Mouse (Mus musculus) liver, embryonic 16.5 days (tissue): Measurements from ENCODE around the gene Kcnip1. TPM values are rescaled to one million over a fixed set of nuclear protein-coding genes. Genes with fewer than 3 reads are reported as not detected.

ENCODE experiments used
- ATAC-seq: fragments of 200-750 bp; cut with Nextera tagmentation; 2 replicates; pipeline ENCODE4 v1.8.0; 2017; ENCODE audit warnings: low read depth, mild to moderate bottlenecking, moderate number of reproducible peaks, moderate library complexity
- H3K27ac ChIP-seq: fragments of 300-500 bp; sonication (generic); 2 replicates; pipeline ENCODE4 v1.5.1; 2014; ENCODE audit warnings: mild to moderate bottlenecking, low read length
- H3K27me3 ChIP-seq: fragments of 300-500 bp; sonication (generic); 2 replicates; pipeline ENCODE4 v1.6.1; 2014; ENCODE audit warnings: low read depth, low read length, mixed read lengths; ENCODE audit not compliant: control insufficient read depth, insufficient read depth
- H3K36me3 ChIP-seq: fragments of 300-500 bp; sonication (generic); 2 replicates; pipeline ENCODE4 v1.6.1; 2014; ENCODE audit warnings: mild to moderate bottlenecking; ENCODE audit not compliant: control insufficient read depth, insufficient read depth
- H3K4me1 ChIP-seq: fragments of 300-500 bp; sonication (generic); 2 replicates; pipeline ENCODE4 v1.6.1; 2014; ENCODE audit warnings: low read depth, low read length, mixed read lengths; ENCODE audit not compliant: control insufficient read depth
- H3K4me2 ChIP-seq: fragments of 300-500 bp; sonication (generic); 2 replicates; pipeline ENCODE4 v1.6.1; 2014; ENCODE audit warnings: low read depth, low read length, mixed read lengths
- H3K4me3 ChIP-seq: fragments of 300-500 bp; sonication (generic); 2 replicates; pipeline ENCODE4 v1.5.1; 2014; ENCODE audit warnings: low read depth, mild to moderate bottlenecking, low read length
- H3K9ac ChIP-seq: fragments of 300-500 bp; sonication (generic); 2 replicates; pipeline ENCODE4 v1.6.1; 2014; ENCODE audit warnings: low read depth, low read length
- H3K9me3 ChIP-seq: fragments of 300-500 bp; sonication (generic); replicated peaks from 2 replicates; pipeline ENCODE4 v1.6.1; 2016; ENCODE audit warnings: low read length; ENCODE audit not compliant: control insufficient read depth
- WGBS: fragments of 180-500 bp; shearing (Covaris S2); extraction: QIAGEN DNeasy Blood & Tissue Kit; methylation state at CpG from one replicate; pipeline ENCODE4 v1.1.7; 2014; ENCODE audit not compliant: insufficient replicate concordance; 5-methylcytosine and 5-hydroxymethylcytosine counted together
- polyA plus RNA-seq: library from polyadenylated mRNA; unstranded; fragments of >200 nt; fragmentation: Nextera tagmentation; extraction: Ambion mirVana; gene quantifications from 2 replicates; pipeline ENCODE4 v1.2.1, GENCODE M21; 2015

Kcnip1 gene
- polyA plus RNA-seq, 1 experiment from 2014 or later: 0.35 TPM

DNA sequence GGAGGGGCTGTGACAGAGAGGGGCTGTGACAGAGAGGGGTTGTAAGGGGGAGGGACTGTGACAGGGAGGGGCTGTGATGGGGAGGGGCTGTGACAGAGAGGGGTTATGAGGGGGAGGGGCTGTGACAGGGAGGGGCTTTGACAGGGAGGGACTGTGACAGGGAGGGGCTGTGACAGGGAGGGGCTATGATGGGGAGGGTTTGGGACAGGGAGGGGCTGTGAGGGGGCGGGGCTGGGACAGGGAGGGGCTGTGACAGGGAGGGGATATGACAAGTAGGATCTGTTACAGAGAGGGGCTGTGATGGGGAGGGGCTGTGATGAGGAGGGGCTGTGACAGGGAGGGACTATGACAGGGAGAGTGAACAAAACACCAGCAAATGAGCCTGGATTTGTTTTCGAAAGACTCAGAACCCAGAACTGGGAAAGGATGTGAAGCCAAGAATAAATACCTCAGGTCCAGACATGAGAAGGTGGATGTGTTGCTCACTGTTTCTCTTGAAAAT is 290.9 kb downstream of the Kcnip1 start:
- no peaks in the 10 kb centered on the region for H3K4me1 ChIP-seq
- H3K27me3 ChIP-seq: no peaks in the 10 kb centered on the region
- no peaks in the 10 kb centered on the region for H3K9me3 ChIP-seq
- WGBS: 50% methylated on average over 2 of the region's 2 CpGs
- H3K4me3 ChIP-seq: no peak overlapping the region
- no peaks in the 10 kb centered on the region for H3K36me3 ChIP-seq
- ATAC-seq: no peak
- H3K4me2 ChIP-seq: no peak overlapping the region
- no peak overlapping the region for H3K9ac ChIP-seq
- no peak overlapping the region for H3K27ac ChIP-seq

DNA sequence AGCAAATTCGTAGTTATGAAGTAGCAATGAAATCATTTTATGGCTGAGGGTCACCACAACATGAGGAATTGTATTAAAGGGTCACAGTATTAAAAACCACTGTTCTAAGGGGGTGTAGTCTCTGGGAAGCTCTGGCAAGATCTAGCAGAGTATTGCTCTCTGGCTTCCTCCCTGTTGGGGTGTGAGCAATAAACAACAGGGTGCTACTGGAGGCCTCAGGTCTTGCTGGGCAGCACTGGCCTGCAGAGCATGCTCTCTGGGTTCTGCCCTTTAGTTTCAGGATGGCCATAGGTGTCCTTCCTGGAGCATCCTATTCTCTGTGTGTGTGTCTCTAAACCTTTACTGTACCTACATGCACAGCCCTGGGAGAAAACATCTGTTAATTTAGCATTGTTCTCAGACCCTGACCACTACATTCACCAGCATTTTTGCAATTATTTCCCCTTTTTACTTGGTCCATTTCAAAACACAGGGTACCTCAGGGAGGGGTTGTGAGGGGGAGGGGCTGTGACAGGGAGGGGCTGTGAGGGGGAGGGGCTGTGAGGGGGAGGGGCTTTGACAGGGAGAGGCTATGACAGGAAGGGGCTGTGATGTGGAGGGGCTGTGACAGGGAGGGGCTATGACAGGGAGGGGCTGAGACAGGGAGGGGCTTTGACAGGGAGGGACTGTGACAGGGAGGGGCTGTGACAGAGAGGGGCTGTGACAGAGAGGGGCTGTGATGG is 291.6 kb downstream of the Kcnip1 start:
- Histone ChIP-seq H3K36me3 (no peaks in the 10 kb centered on the region), H3K4me1 (no peaks in the 10 kb centered on the region), H3K9ac (no peak overlapping the region), H3K27me3 (no peaks in the 10 kb centered on the region), H3K4me3 (no peak overlapping the region), H3K4me2 (no peak overlapping the region), H3K27ac (no peak overlapping the region), H3K9me3 (no peaks in the 10 kb centered on the region)
- WGBS: 47% methylated on average over 1 of the region's 1 CpGs
- no peak for ATAC-seq

DNA sequence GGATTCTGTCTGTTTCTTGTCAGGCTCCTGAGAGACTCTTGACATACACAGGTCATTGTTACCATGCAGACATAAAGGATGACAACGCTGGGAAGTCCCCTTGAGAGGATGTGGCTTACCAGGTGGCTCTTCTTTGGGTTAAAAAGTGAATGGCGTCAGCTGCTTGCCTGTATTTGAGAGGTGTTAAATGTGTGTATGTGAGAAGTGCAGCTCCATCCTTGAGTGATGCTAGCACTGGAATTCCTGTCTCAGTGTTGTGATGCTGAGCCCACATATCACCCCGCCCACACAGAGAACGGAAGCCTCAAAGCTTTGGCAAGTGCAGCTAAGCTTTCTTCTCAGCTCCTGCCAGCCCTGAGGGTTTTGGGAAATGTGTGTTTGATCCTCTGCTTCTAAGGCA is 292.2 kb downstream of the Kcnip1 start:
- Histone ChIP-seq H3K9ac (no peak overlapping the region), H3K27me3 (no peaks in the 10 kb centered on the region), H3K4me3 (no peak overlapping the region), H3K4me1 (no peaks in the 10 kb centered on the region), H3K27ac (no peak overlapping the region), H3K9me3 (no peaks in the 10 kb centered on the region), H3K4me2 (no peak overlapping the region), H3K36me3 (no peaks in the 10 kb centered on the region)
- 43% methylated on average over 4 of the region's 4 CpGs for WGBS
- ATAC-seq: no peak

DNA sequence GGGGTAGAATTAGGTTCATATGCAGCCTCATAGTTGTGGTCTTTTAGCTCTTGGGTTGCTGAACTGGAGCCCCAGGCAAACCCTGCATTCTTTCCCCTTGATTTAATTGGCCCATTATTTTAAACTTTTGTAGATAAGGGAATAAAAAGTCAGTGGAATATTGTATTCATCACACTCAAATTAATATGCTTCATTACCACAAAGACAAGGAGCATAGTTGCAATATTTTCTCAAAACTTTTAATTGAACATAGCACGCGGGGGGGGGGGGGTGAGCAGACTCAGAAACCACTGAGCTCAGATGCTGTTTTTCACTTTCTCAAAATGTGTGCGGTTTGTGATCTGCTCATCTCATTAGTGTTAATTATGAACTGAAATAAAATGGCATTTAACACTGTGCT is 302.8 kb downstream of the Kcnip1 start:
- H3K9me3 ChIP-seq: no peaks in the 10 kb centered on the region
- ATAC-seq: no peak
- no peak overlapping the region for H3K4me2 ChIP-seq
- H3K27ac ChIP-seq: no peak overlapping the region
- no peak overlapping the region for H3K4me3 ChIP-seq
- 63% methylated on average over 3 of the region's 3 CpGs for WGBS
- H3K4me1 ChIP-seq: no peaks in the 10 kb centered on the region
- H3K36me3 ChIP-seq: no peaks in the 10 kb centered on the region
- H3K9ac ChIP-seq: no peak overlapping the region
- H3K27me3 ChIP-seq: no peaks in the 10 kb centered on the region

DNA sequence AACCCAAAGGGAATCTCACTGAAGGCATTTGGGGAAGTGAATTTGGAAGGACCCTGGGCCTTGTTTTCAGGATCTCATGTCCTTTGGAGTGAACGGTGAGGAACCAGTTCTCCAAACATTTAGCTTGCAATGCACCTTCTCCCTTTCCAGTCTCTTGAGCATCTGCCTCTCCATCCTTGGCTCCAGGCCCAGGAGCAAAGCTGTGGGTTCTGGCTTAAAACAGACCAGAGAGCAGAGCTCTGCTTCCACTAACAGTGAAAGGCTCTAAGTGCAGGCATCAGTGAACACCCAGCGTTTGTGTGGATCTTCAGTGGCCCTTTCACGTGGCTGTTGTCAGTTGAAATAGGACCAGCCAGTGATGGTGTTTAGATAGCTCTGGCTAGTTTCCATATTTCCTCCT is 307.0 kb downstream of the Kcnip1 start:
- no peaks in the 10 kb centered on the region for H3K9me3 ChIP-seq
- no peak for ATAC-seq
- no peak overlapping the region for H3K4me3 ChIP-seq
- H3K36me3 ChIP-seq: no peaks in the 10 kb centered on the region
- no peak overlapping the region for H3K9ac ChIP-seq
- no peaks in the 10 kb centered on the region for H3K27me3 ChIP-seq
- no peak overlapping the region for H3K27ac ChIP-seq
- H3K4me1 ChIP-seq: no peaks in the 10 kb centered on the region
- no peak overlapping the region for H3K4me2 ChIP-seq
- WGBS: 50% methylated on average over 3 of the region's 3 CpGs

DNA sequence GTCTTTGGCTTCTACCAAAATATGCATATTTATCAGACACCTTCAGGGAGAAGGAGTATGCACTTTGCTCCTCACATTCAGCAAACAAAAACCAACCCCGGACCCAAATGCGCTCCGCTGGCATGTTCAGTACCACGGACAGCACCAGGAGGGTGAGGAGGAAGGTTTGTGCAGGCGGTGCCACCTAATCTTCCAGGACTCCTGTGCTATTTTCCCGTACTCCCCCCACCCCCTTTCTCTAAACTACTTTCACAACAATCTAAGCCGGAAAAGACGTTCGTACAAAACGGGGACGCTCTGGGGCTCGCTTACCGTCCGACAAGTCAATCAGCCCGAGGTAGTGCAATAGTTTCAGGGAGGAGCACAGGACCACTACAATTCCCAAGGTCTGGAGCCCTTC is 312.8 kb downstream of the Kcnip1 start:
- Histone ChIP-seq H3K9ac (no peak overlapping the region), H3K4me2 (no peak overlapping the region), H3K27ac (no peak overlapping the region), H3K36me3 (no peaks in the 10 kb centered on the region), H3K27me3 (no peaks in the 10 kb centered on the region; the same call in 1 of the 2 replicates), H3K4me1 (no peaks in the 10 kb centered on the region), H3K9me3 (no peaks in the 10 kb centered on the region), H3K4me3 (no peak overlapping the region)
- WGBS: 2% methylated on average over 15 of the region's 15 CpGs
- no peak for ATAC-seq

DNA sequence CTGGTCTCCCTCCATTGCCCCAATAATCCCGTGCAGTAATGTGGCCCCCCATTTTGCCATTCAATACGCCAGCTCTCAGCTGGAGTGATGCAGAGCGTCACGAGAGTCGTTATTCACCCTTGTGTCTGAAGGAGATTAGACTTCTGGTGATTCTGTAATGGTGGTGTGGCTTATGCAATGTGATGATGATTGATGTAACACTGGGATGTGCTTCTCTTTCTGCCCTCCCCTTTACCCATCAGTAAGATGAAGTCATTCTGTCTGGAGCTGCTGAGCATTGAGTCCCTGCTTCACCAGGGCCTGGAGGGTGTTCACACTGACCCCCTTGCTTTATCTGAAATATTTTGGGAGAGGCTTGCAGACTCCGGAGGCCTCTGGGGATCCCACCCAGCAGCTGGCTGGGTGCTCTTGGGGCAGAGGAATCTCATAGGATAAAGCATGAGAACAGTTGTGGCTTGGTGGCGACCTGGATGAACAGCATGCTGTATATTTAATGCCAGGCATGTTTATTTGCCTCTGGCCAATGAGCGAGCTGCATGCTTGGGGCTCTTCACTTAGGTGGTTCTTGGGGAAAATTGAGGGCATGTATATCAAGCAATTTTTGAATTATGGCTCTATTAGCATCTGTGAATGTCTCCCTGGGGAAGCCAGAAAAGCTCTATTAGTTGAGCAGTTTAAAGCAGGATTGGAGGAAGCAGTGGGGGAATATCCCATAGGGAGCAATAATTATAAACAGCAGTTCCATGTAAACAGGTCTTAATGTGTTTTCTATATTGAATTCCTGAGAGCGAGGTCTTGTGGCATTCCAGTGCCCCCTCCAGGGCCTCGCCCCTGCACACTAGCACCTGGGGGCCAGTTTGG is 322.6 kb downstream of the Kcnip1 start:
- Histone ChIP-seq H3K9me3 (no peaks in the 10 kb centered on the region), H3K27ac (no peak overlapping the region), H3K4me2 (no peak overlapping the region), H3K36me3 (no peaks in the 10 kb centered on the region), H3K4me3 (no peak overlapping the region), H3K9ac (no peak overlapping the region), H3K4me1 (no peaks in the 10 kb centered on the region), H3K27me3 (no peaks in the 10 kb centered on the region)
- ATAC-seq: no peak
- WGBS: 62% methylated on average over 10 of the region's 10 CpGs

DNA sequence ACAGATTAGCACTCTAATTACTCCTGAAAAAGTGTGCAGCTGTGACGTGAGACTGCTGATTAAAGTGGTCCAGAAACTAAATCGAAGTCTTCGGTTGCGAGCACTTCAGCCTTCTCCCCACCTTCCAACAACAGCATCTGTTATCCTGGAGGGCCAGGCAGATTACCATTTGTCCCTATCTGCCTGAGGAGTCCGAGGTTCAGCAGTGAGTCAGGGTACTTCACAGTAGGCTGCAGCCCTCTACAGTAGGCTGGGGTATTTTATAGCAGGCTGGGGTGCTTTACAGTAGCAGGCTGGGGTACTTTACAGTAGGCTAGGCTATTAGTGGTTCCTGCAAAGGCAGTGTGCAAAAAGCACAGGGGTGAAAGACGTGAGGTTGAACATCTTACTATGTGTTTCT is 324.6 kb downstream of the Kcnip1 start:
- Histone ChIP-seq H3K27ac (no peak overlapping the region), H3K27me3 (no peaks in the 10 kb centered on the region)

DNA sequence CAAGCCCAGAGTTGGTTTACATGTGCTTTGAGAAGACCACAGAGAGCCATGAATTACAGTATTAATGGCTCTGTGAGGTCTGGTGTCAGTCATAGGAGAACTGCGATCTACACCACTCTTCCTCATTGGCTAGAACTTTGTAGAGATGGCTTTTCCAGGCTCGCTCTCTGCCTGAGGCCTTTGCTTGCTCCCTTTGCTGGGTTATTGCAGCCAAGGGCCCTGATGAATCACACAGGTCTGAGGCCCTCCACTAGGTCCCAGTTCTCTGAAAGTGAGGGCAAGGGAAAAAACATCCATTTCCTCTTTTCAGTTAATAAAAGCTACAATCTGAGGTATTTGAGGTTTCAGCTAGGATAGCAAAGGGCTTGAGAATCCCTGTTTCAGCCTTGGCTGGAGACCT is 329.4 kb downstream of the Kcnip1 start:
- no peak overlapping the region for H3K4me2 ChIP-seq
- no peak for ATAC-seq
- H3K27me3 ChIP-seq: no peaks in the 10 kb centered on the region
- WGBS: 57% methylated on average over 2 of the region's 2 CpGs
- H3K4me3 ChIP-seq: no peak overlapping the region
- H3K4me1 ChIP-seq: no peaks in the 10 kb centered on the region
- no peaks in the 10 kb centered on the region for H3K9me3 ChIP-seq
- H3K27ac ChIP-seq: no peak overlapping the region
- H3K9ac ChIP-seq: no peak overlapping the region
- H3K36me3 ChIP-seq: no peaks in the 10 kb centered on the region

More for the DNA sequence above, 324.6 kb downstream of the Kcnip1 start:
- WGBS: 53% methylated on average over 6 of the region's 6 CpGs
- Histone ChIP-seq H3K4me3 (no peak overlapping the region), H3K36me3 (no peaks in the 10 kb centered on the region), H3K9ac (no peak overlapping the region), H3K9me3 (no peaks in the 10 kb centered on the region), H3K4me2 (no peak overlapping the region), H3K4me1 (no peaks in the 10 kb centered on the region)
- no peak for ATAC-seq
